Mouse (Mus musculus) CD4-positive helper T cell, adult 2 months (primary cell): ENCODE results near the gene Klf16.

ENCODE experiments used
- DNase-seq: peaks from one replicate; pipeline ENCODE4 v3.0.0-alpha.2; 2012; ENCODE audit warnings: low read depth, missing footprints, low spot score

Gene Klf16

GRCm38 (mm10) chr10:80577195-80578130 is at the start of gene Klf16:
TSS of gene Klf16 (minus strand) at chr10:80577321.
- peak; percentile 99 for DNase-seq

- DNase-seq = no peak
Observed at GRCm38 (mm10) chr10:80625764-80626163, 48.6 kb upstream of the Klf16 start.

GRCm38 (mm10) chr10:80623457-80624191 is 46.5 kb upstream of the Klf16 start:
- peak; percentile 81 for DNase-seq

- peak; percentile 85 for DNase-seq
Observed at GRCm38 (mm10) chr10:80622661-80623456, 45.7 kb upstream of the Klf16 start, which contains the start of gene Csnk1g2. TSS of gene Csnk1g2 (plus strand) at chr10:80622838.

GRCm38 (mm10) chr10:80621940-80622660 is 45.0 kb upstream of the Klf16 start:
- DNase-seq = peak; percentile 100

- no peak for DNase-seq
Observed at GRCm38 (mm10) chr10:80621690-80621939, 44.5 kb upstream of the Klf16 start.

GRCm38 (mm10) chr10:80620796-80621689 is 43.9 kb upstream of the Klf16 start:
- no peak for DNase-seq

- no peak for DNase-seq
Observed at GRCm38 (mm10) chr10:80620365-80620764, 43.2 kb upstream of the Klf16 start.

GRCm38 (mm10) chr10:80619465-80620244 is 42.5 kb upstream of the Klf16 start:
- DNase-seq = no peak

- DNase-seq = peak; percentile 86
Observed at GRCm38 (mm10) chr10:80618181-80618580, 41.1 kb upstream of the Klf16 start.

- no peak for DNase-seq
Observed at GRCm38 (mm10) chr10:80614351-80614750, 37.2 kb upstream of the Klf16 start.

GRCm38 (mm10) chr10:80613821-80614220 is 36.7 kb upstream of the Klf16 start:
- DNase-seq = no peak

GRCm38 (mm10) chr10:80611905-80612304 is 34.8 kb upstream of the Klf16 start:
- no peak for DNase-seq

GRCm38 (mm10) chr10:80611024-80611423 is 33.9 kb upstream of the Klf16 start:
- DNase-seq = peak; percentile 66

GRCm38 (mm10) chr10:80610116-80610785 is 33.1 kb upstream of the Klf16 start:
- DNase-seq = peak; percentile 52

- no peak for DNase-seq
Observed at GRCm38 (mm10) chr10:80609269-80609924, 32.3 kb upstream of the Klf16 start.

- no peak for DNase-seq
Observed at GRCm38 (mm10) chr10:80608435-80608834, 31.3 kb upstream of the Klf16 start.

- peak; percentile 14 for DNase-seq
Observed at GRCm38 (mm10) chr10:80606737-80607350, 29.7 kb upstream of the Klf16 start.
